ENCODE assay signal across 11 mouse cellular contexts in genomic region chr5:122494449-122494848, GRCm38 (mm10).
"Had no signal": no experiment of that assay in that cellular context is flagged by ENCODE, and none has a peak within 500 bp of the region (broad histone marks: within the 10 kb centered on the region; RNA-seq: fewer than 3 reads in every experiment).

No protein-coding gene starts in this region.

- H3K9me3 ChIP-seq: limb, embryonic 12.5 days; midbrain, embryonic 13.5 days had no signal

- H3K27ac ChIP-seq: layer of hippocampus, adult 2 months; limb, embryonic 12.5 days; liver, embryonic 14.5 days; midbrain, embryonic 13.5 days had no signal

- DNase-seq: kidney, postnatal 10 days; kidney, postnatal 4 days; liver; lung, adult 2 months; lung, postnatal 14 days; right cerebral cortex, postnatal 14 days; thymus, postnatal 36 days had no signal

- H3K4me2 ChIP-seq: limb, embryonic 12.5 days; midbrain, embryonic 13.5 days had no signal

- H3K4me3 ChIP-seq: layer of hippocampus, adult 2 months; limb, embryonic 12.5 days; midbrain, embryonic 13.5 days had no signal

- H3K9ac ChIP-seq: limb, embryonic 12.5 days; liver, embryonic 14.5 days; midbrain, embryonic 13.5 days had no signal

- ATAC-seq: midbrain, embryonic 13.5 days had no signal

- H3K27me3 ChIP-seq: limb, embryonic 12.5 days; midbrain, embryonic 13.5 days had no signal
